ENCODE assay signal across 9 mouse cellular contexts in the genomic region with DNA sequence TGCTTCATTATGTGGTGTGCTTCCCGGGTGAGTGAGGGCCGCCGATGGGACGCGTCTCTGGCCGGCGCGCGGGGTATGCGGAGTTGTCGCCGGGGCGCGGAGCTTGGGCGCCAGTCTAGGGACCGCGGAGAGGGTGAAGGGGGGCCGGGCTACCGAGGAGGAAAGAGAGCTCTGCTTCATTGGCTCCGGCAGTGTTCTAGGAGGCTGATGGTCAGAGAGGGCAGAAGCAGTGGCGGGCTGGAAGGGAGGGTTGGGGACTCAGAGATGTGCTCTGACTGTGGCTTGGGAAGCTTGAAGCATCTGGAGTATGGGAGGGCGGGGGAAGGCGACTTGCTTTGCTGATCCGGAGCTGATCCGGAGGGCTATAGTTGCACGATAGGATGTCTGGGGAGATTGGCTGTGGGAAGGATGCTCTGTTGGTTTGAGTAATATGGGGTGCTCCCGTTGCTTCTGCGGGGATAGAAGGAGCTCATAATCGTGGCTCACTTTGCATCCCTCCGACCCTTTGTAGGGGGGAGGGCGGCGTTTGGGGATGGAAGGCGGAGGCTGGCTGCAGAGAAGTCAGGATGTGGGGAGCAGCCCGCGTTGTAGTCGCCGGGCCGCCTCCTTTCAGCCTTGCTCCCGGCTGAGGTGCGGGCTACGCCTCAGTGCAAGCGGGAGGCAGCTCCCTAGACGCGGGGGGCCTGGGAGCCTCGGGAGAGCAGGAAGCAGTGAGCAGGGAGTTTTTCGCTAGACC. TPM values are rescaled to one million over a fixed set of nuclear protein-coding genes. Genes with fewer than 3 reads are reported as not detected.
DNase-seq lines count a peak whose midpoint lies in the region; ATAC-seq and TF ChIP-seq lines count a peak whose summit lies in the region.
"Had no signal": no experiment of that assay in that cellular context is flagged by ENCODE, and none has a peak within 500 bp of the region (broad histone marks: within the 10 kb centered on the region; RNA-seq: fewer than 3 reads in every experiment).

No protein-coding gene starts in this region.

- H3K9ac ChIP-seq in embryonic facial prominence, embryonic 12.5 days: peak overlapping the region; percentile 92
- H3K9ac ChIP-seq in heart, adult 2 months (ENCODE audit: low read depth, low read length): peak overlapping the region; percentile 96
- H3K9ac ChIP-seq in limb, embryonic 12.5 days (replicated peaks): peak overlapping the region; percentile 94
- peak overlapping the region; percentile 88 for H3K9ac ChIP-seq in midbrain, embryonic 15.5 days

- DNase-seq in brain, embryonic 14.5 days (ENCODE audit: low read depth): peak; percentile 77
- peak; percentile 77 to 80 for DNase-seq in heart, adult 2 months
- DNase-seq in kidney, adult 2 months: peak; percentile 71
- DNase-seq in thymus, postnatal 25 days: no peak

- intact Hi-C loops in heart, adult 2 months (cut with DNase I): loop anchor here (2.0 to 10.0 kb wide), 7 partner anchors 26 to 508 kb away; a partner anchor contains a TSS

- H3K27ac ChIP-seq in embryonic facial prominence, embryonic 12.5 days: peak overlapping the region; percentile 98
- peak overlapping the region; percentile 96 for H3K27ac ChIP-seq in heart, adult 2 months
- peak overlapping the region; percentile 91 for H3K27ac ChIP-seq in kidney, adult 2 months (ENCODE audit: insufficient read depth, low read depth, low read length)
- H3K27ac ChIP-seq in limb, embryonic 12.5 days: peak overlapping the region; percentile 99
- H3K27ac ChIP-seq in midbrain, embryonic 15.5 days: peak overlapping the region; percentile 94
- peak overlapping the region; percentile 49 for H3K27ac ChIP-seq in testis, adult 2 months (ENCODE audit: control insufficient read depth, insufficient read depth, low read depth, low read length)

- H3K36me3 ChIP-seq in embryonic facial prominence, embryonic 12.5 days: no peaks in the 10 kb centered on the region
- H3K36me3 ChIP-seq in heart, adult 2 months (ENCODE audit: control insufficient read depth, insufficient read depth, low read length): no peaks in the 10 kb centered on the region
- no peaks in the 10 kb centered on the region for H3K36me3 ChIP-seq in kidney, adult 2 months (ENCODE audit: control insufficient read depth, insufficient read depth, low read length)
- peaks cover 4% of the 10 kb centered on the region; the same call in 1 of the 2 replicates for H3K36me3 ChIP-seq in limb, embryonic 12.5 days
- no peaks in the 10 kb centered on the region for H3K36me3 ChIP-seq in midbrain, embryonic 15.5 days (replicated peaks)
- H3K36me3 ChIP-seq in testis, adult 2 months (ENCODE audit: control insufficient read depth, insufficient read depth, low read length): no peaks in the 10 kb centered on the region

- 0 out of 2 replicates have a peak, but pooled peaks cover 1% of the 10 kb centered on the region for H3K79me2 ChIP-seq in heart, adult 2 months (replicated peaks; ENCODE audit: control insufficient read depth, insufficient read depth, low read length)

- peak overlapping the region; percentile 71 for H3K4me3 ChIP-seq in embryonic facial prominence, embryonic 12.5 days
- H3K4me3 ChIP-seq in heart, adult 2 months: peak overlapping the region; percentile 98
- H3K4me3 ChIP-seq in kidney, adult 2 months (ENCODE audit: insufficient read depth, low read depth, low read length): peak overlapping the region; percentile 98
- H3K4me3 ChIP-seq in limb, embryonic 12.5 days (replicated peaks): peak overlapping the region; percentile 79
- H3K4me3 ChIP-seq in midbrain, embryonic 15.5 days: peak overlapping the region; percentile 72
- peak overlapping the region; percentile 83 for H3K4me3 ChIP-seq in testis, adult 2 months (ENCODE audit: control insufficient read depth, low read depth, low read length)

- no peak for TF ChIP-seq EP300 in heart, adult 2 months (IDR thresholded peaks at IDR 0.05; ENCODE audit: insufficient read depth, low read depth, low read length)

- H3K27me3 ChIP-seq in embryonic facial prominence, embryonic 12.5 days: no peaks in the 10 kb centered on the region
- H3K27me3 ChIP-seq in heart, adult 2 months (ENCODE audit: control insufficient read depth, insufficient read depth, low read length): no peaks in the 10 kb centered on the region
- no peaks in the 10 kb centered on the region for H3K27me3 ChIP-seq in kidney, adult 2 months (replicated peaks; ENCODE audit: control insufficient read depth, insufficient read depth, low read length)
- H3K27me3 ChIP-seq in limb, embryonic 12.5 days: no peaks in the 10 kb centered on the region
- H3K27me3 ChIP-seq in midbrain, embryonic 15.5 days (replicated peaks): no peaks in the 10 kb centered on the region
- H3K27me3 ChIP-seq in testis, adult 2 months (ENCODE audit: control insufficient read depth, insufficient read depth, low read length): no peaks in the 10 kb centered on the region; the same call in 1 of the 2 replicates

- under 1% methylated on average over 46 of the region's 46 CpGs for WGBS in embryonic facial prominence, embryonic 12.5 days
- WGBS in heart, adult 2 months: under 1% methylated on average over 46 of the region's 46 CpGs
- WGBS in kidney, adult 2 months: under 1% methylated on average over 46 of the region's 46 CpGs
- 0% methylated on average over 46 of the region's 46 CpGs for WGBS in limb, embryonic 12.5 days
- WGBS in midbrain, embryonic 15.5 days: 1% methylated on average over 46 of the region's 46 CpGs

- H3K9me3 ChIP-seq in embryonic facial prominence, embryonic 12.5 days: no peaks in the 10 kb centered on the region
- H3K9me3 ChIP-seq in limb, embryonic 12.5 days: 0 out of 2 replicates have a peak, but pooled peaks cover 3% of the 10 kb centered on the region
- no peaks in the 10 kb centered on the region for H3K9me3 ChIP-seq in midbrain, embryonic 15.5 days

- TF ChIP-seq POLR2A in brain, embryonic 14.5 days (IDR thresholded peaks at IDR 0.05; ENCODE audit: borderline replicate concordance, extremely low read depth, insufficient read depth, insufficient read length, poor library complexity, severe bottlenecking): 0 out of 2 replicates have a peak, but pooled peaks have one; percentile 6
- TF ChIP-seq POLR2A in heart, adult 2 months (IDR thresholded peaks at IDR 0.05; ENCODE audit: insufficient read depth, low read depth, low read length): peak; percentile 43; the same call in 1 of the 2 replicates
- TF ChIP-seq POLR2A in kidney, adult 2 months (IDR thresholded peaks at IDR 0.05; ENCODE audit: low read depth, low read length): no peak
- TF ChIP-seq POLR2A in testis, adult 2 months (IDR thresholded peaks at IDR 0.05; ENCODE audit: control insufficient read depth, low read depth, low read length): no peak

- H3K4me2 ChIP-seq in embryonic facial prominence, embryonic 12.5 days (replicated peaks): peak overlapping the region; percentile 93
- H3K4me2 ChIP-seq in limb, embryonic 12.5 days: peak overlapping the region; percentile 94
- peak overlapping the region; percentile 66 for H3K4me2 ChIP-seq in midbrain, embryonic 15.5 days

- peak; percentile 48 for ATAC-seq in embryonic facial prominence, embryonic 12.5 days (ENCODE audit: insufficient number of reproducible peaks, insufficient read depth, low FRiP score, low TSS enrichment)
- ATAC-seq in limb, embryonic 12.5 days (ENCODE audit: insufficient number of reproducible peaks, insufficient read depth, low FRiP score, low TSS enrichment, low read depth): peak; percentile 35
- ATAC-seq in midbrain, embryonic 15.5 days (replicated peaks): peak; percentile 38

- peaks cover 11% of the 10 kb centered on the region for H3K4me1 ChIP-seq in embryonic facial prominence, embryonic 12.5 days
- peaks cover 8% of the 10 kb centered on the region for H3K4me1 ChIP-seq in heart, adult 2 months (ENCODE audit: control insufficient read depth, insufficient read depth, low read length)
- H3K4me1 ChIP-seq in kidney, adult 2 months (ENCODE audit: control insufficient read depth, insufficient read depth, low read length): peaks cover 4% of the 10 kb centered on the region; the same call in 1 of the 2 replicates
- peaks cover 23% of the 10 kb centered on the region for H3K4me1 ChIP-seq in limb, embryonic 12.5 days (replicated peaks)
- peaks cover 20% of the 10 kb centered on the region for H3K4me1 ChIP-seq in midbrain, embryonic 15.5 days
- H3K4me1 ChIP-seq in testis, adult 2 months (ENCODE audit: control insufficient read depth, insufficient read depth, low read length): peaks cover 20% of the 10 kb centered on the region

- no peak for TF ChIP-seq CTCF in brain, embryonic 14.5 days (IDR thresholded peaks at IDR 0.05; ENCODE audit: borderline replicate concordance, extremely low read depth, insufficient read depth, insufficient read length)
- TF ChIP-seq CTCF in heart, adult 2 months (IDR thresholded peaks at IDR 0.05): no peak
- TF ChIP-seq CTCF in kidney, adult 2 months (conservative IDR thresholded peaks at IDR 0.05; ENCODE audit: insufficient read depth, insufficient read length, low read depth, low read length): no peak
- no peak for TF ChIP-seq CTCF in testis, adult 2 months (IDR thresholded peaks at IDR 0.05; ENCODE audit: control insufficient read depth, insufficient read depth, insufficient replicate concordance, low read depth, low read length)

RNA-seq across cellular contexts. Expression of a gene that starts 1.1 kb away (rescaled TPM):
- 28.8 and 48.6 TPM in 2 replicates for polyA plus RNA-seq in brain, embryonic 14.5 days (2012; rRNA removed)
- 41.7 and 47.9 TPM in 2 replicates for polyA plus RNA-seq in embryonic facial prominence, embryonic 12.5 days (2016; fragmentation: Nextera tagmentation; extraction: Ambion mirVana)
- total RNA-seq in heart, adult 2 months (2021): 10 to 100 TPM; 54.0 to 57.1 TPM
- 25.1 and 44.0 TPM in 2 replicates for polyA plus RNA-seq in heart, adult 2 months (2012; rRNA removed)
- 39.2 and 44.2 TPM in 2 replicates for polyA plus RNA-seq in kidney, adult 2 months (2012; rRNA removed)
- polyA plus RNA-seq in limb, embryonic 12.5 days (2016; fragmentation: Nextera tagmentation; extraction: Ambion mirVana): 37.5 and 39.8 TPM in 2 replicates
- polyA plus RNA-seq in midbrain, embryonic 15.5 days (2015; fragmentation: Nextera tagmentation; extraction: Ambion mirVana): 43.3 and 46.6 TPM in 2 replicates
- 6.9 and 12.1 TPM in 2 replicates for polyA plus RNA-seq in testis, adult 2 months (2012; rRNA removed)
- total RNA-seq: hematopoietic stem cell, adult 5-6 weeks had no signal

Comparison
In these comparisons a context has a peak if more than half of its experiments do, and no peak if none do; other contexts are left out.
1. POLR2A ChIP-seq: peak in brain, embryonic 14.5 days (single experiment) and heart, adult 2 months (single experiment); none in kidney, adult 2 months (single experiment) and testis, adult 2 months (single experiment).
2. H3K27ac ChIP-seq: peak in every context shown above with its lines; median percentile 99 in limb, embryonic 12.5 days; 98 in embryonic facial prominence, embryonic 12.5 days; 96 in heart, adult 2 months; 94 in midbrain, embryonic 15.5 days; 91 in kidney, adult 2 months; 49 in testis, adult 2 months.
3. Peak in every context shown above with its lines, with median percentiles within 50 percentile points of each other: ATAC-seq, H3K4me2 ChIP-seq, H3K4me3 ChIP-seq and H3K9ac ChIP-seq.